Mouse (Mus musculus) neural tube, embryonic 12.5 days (tissue): ENCODE data around the gene Prkcq. TPM values are rescaled to one million over a fixed set of nuclear protein-coding genes. Genes with fewer than 3 reads are reported as not detected.

Experiments used
- ATAC-seq: fragments of 200-750 bp; cut with Nextera tagmentation; 2 replicates; pipeline ENCODE4 v1.8.0; 2017; ENCODE audit warnings: low read depth, mild to moderate bottlenecking, moderate TSS enrichment, moderate library complexity; ENCODE audit not compliant: low FRiP score
- H3K27ac ChIP-seq: fragments of 300-500 bp; sonication (generic); 2 replicates; pipeline ENCODE4 v1.5.1; 2016
- H3K27me3 ChIP-seq: fragments of 300-500 bp; sonication (generic); replicated peaks from 2 replicates; pipeline ENCODE4 v1.6.1; 2016; ENCODE audit warnings: mild to moderate bottlenecking
- H3K36me3 ChIP-seq: fragments of 300-500 bp; sonication (generic); 2 replicates; pipeline ENCODE4 v1.6.1; 2016; ENCODE audit warnings: mild to moderate bottlenecking
- H3K4me1 ChIP-seq: fragments of 300-500 bp; sonication (generic); 2 replicates; pipeline ENCODE4 v1.6.1; 2016
- H3K4me2 ChIP-seq: fragments of 300-500 bp; sonication (generic); replicated peaks from 2 replicates; pipeline ENCODE4 v1.6.1; 2016; ENCODE audit warnings: mild to moderate bottlenecking
- H3K4me3 ChIP-seq: fragments of 300-500 bp; sonication (generic); 2 replicates; pipeline ENCODE4 v1.5.1; 2016
- H3K9ac ChIP-seq: fragments of 300-500 bp; sonication (generic); 2 replicates; pipeline ENCODE4 v1.6.1; 2016; ENCODE audit warnings: mild to moderate bottlenecking
- H3K9me3 ChIP-seq: fragments of 300-500 bp; sonication (generic); 2 replicates; pipeline ENCODE4 v1.6.1; 2016; ENCODE audit warnings: mild to moderate bottlenecking
- WGBS: fragments of 180-500 bp; shearing (Covaris S2); methylation state at CpG from one replicate; pipeline ENCODE4 v1.1.7; 2016; 5-methylcytosine and 5-hydroxymethylcytosine counted together
- polyA plus RNA-seq: library from polyadenylated mRNA; unstranded; fragments of >200 nt; fragmentation: Nextera tagmentation; extraction: Ambion mirVana; gene quantifications from 2 replicates; pipeline ENCODE4 v1.2.1, GENCODE M21; 2016

Gene Prkcq
- polyA plus RNA-seq, 1 experiment from 2014 or later: 2.8 TPM

GRCm38 (mm10) chr2:11208263-11208662, 36.4 kb downstream of the Prkcq start:
- no peak overlapping the region for H3K27ac ChIP-seq
- H3K9me3 ChIP-seq: no peaks in the 10 kb centered on the region
- WGBS: 88% methylated on average over 9 of the region's 9 CpGs
- no peaks in the 10 kb centered on the region for H3K27me3 ChIP-seq
- H3K4me3 ChIP-seq: no peak overlapping the region
- H3K4me2 ChIP-seq: no peak overlapping the region
- no peak for ATAC-seq
- no peaks in the 10 kb centered on the region for H3K36me3 ChIP-seq
- no peaks in the 10 kb centered on the region for H3K4me1 ChIP-seq
- no peak overlapping the region for H3K9ac ChIP-seq

- no peak for ATAC-seq
- 87% methylated on average over 6 of the region's 6 CpGs for WGBS
These were observed 37.4 kb downstream of the Prkcq start for GRCm38 (mm10) chr2:11209335-11209734.

GRCm38 (mm10) chr2:11210241-11210916, 38.5 kb downstream of the Prkcq start:
- Histone ChIP-seq H3K4me2 (no peak overlapping the region), H3K4me3 (no peak overlapping the region), H3K9ac (no peak overlapping the region), H3K36me3 (no peaks in the 10 kb centered on the region), H3K4me1 (no peaks in the 10 kb centered on the region), H3K9me3 (no peaks in the 10 kb centered on the region), H3K27me3 (no peaks in the 10 kb centered on the region), H3K27ac (no peak overlapping the region)
- ATAC-seq: no peak
- WGBS: 81% methylated on average over 8 of the region's 8 CpGs

More at GRCm38 (mm10) chr2:11209335-11209734, 37.4 kb downstream of the Prkcq start:
- Histone ChIP-seq H3K27ac (no peak overlapping the region), H3K27me3 (no peaks in the 10 kb centered on the region), H3K4me3 (no peak overlapping the region), H3K9me3 (no peaks in the 10 kb centered on the region), H3K4me2 (no peak overlapping the region), H3K9ac (no peak overlapping the region), H3K4me1 (no peaks in the 10 kb centered on the region), H3K36me3 (no peaks in the 10 kb centered on the region)

- H3K9ac ChIP-seq: no peak overlapping the region
- no peaks in the 10 kb centered on the region for H3K9me3 ChIP-seq
- no peak overlapping the region for H3K27ac ChIP-seq
- 74% methylated on average over 7 of the region's 7 CpGs for WGBS
- no peaks in the 10 kb centered on the region for H3K4me1 ChIP-seq
- no peak overlapping the region for H3K4me2 ChIP-seq
- H3K27me3 ChIP-seq: no peaks in the 10 kb centered on the region
- no peak for ATAC-seq
- H3K4me3 ChIP-seq: no peak overlapping the region
- H3K36me3 ChIP-seq: no peaks in the 10 kb centered on the region
These were observed 40.2 kb downstream of the Prkcq start for GRCm38 (mm10) chr2:11211961-11212562.

- Histone ChIP-seq H3K9me3 (no peaks in the 10 kb centered on the region), H3K36me3 (no peaks in the 10 kb centered on the region)
These were observed 44.5 kb downstream of the Prkcq start for GRCm38 (mm10) chr2:11216421-11216820.

GRCm38 (mm10) chr2:11216847-11217246, 44.9 kb downstream of the Prkcq start:
- Histone ChIP-seq H3K4me1 (no peaks in the 10 kb centered on the region), H3K9ac (no peak overlapping the region), H3K27me3 (no peaks in the 10 kb centered on the region), H3K4me2 (no peak overlapping the region), H3K36me3 (no peaks in the 10 kb centered on the region), H3K27ac (no peak overlapping the region), H3K4me3 (no peak overlapping the region), H3K9me3 (no peaks in the 10 kb centered on the region)
- no peak for ATAC-seq
- WGBS: 81% methylated on average over 5 of the region's 5 CpGs

More at GRCm38 (mm10) chr2:11216421-11216820, 44.5 kb downstream of the Prkcq start:
- Histone ChIP-seq H3K27me3 (no peaks in the 10 kb centered on the region), H3K9ac (no peak overlapping the region), H3K27ac (no peak overlapping the region), H3K4me2 (no peak overlapping the region), H3K4me1 (no peaks in the 10 kb centered on the region), H3K4me3 (no peak overlapping the region)
- 43% methylated on average over 4 of the region's 4 CpGs for WGBS
- no peak for ATAC-seq

GRCm38 (mm10) chr2:11218122-11218521, 46.2 kb downstream of the Prkcq start:
- Histone ChIP-seq H3K4me3 (no peak overlapping the region), H3K4me1 (no peaks in the 10 kb centered on the region), H3K27me3 (no peaks in the 10 kb centered on the region), H3K4me2 (no peak overlapping the region), H3K36me3 (no peaks in the 10 kb centered on the region), H3K9ac (no peak overlapping the region), H3K27ac (no peak overlapping the region), H3K9me3 (no peaks in the 10 kb centered on the region)
- WGBS: 82% methylated on average over 5 of the region's 5 CpGs
- ATAC-seq: no peak

- no peaks in the 10 kb centered on the region for H3K9me3 ChIP-seq
- H3K9ac ChIP-seq: no peak overlapping the region
- no peak overlapping the region for H3K4me3 ChIP-seq
- no peak overlapping the region for H3K4me2 ChIP-seq
- H3K27me3 ChIP-seq: no peaks in the 10 kb centered on the region
- WGBS: 92% methylated on average over 2 of the region's 2 CpGs
- no peaks in the 10 kb centered on the region for H3K4me1 ChIP-seq
- no peak overlapping the region for H3K27ac ChIP-seq
- ATAC-seq: no peak
- H3K36me3 ChIP-seq: no peaks in the 10 kb centered on the region
These were observed 47.4 kb downstream of the Prkcq start for GRCm38 (mm10) chr2:11219262-11219661.

GRCm38 (mm10) chr2:11224808-11225484, 53.0 kb downstream of the Prkcq start:
- ATAC-seq: no peak
- H3K36me3 ChIP-seq: no peaks in the 10 kb centered on the region
- H3K27ac ChIP-seq: no peak overlapping the region
- no peak overlapping the region for H3K9ac ChIP-seq
- no peak overlapping the region for H3K4me3 ChIP-seq
- H3K4me2 ChIP-seq: no peak overlapping the region
- no peaks in the 10 kb centered on the region for H3K9me3 ChIP-seq
- no peaks in the 10 kb centered on the region for H3K27me3 ChIP-seq
- 91% methylated on average over 3 of the region's 3 CpGs for WGBS
- H3K4me1 ChIP-seq: no peaks in the 10 kb centered on the region

GRCm38 (mm10) chr2:11225485-11225876, 53.6 kb downstream of the Prkcq start:
- Histone ChIP-seq H3K36me3 (no peaks in the 10 kb centered on the region), H3K9me3 (no peaks in the 10 kb centered on the region), H3K4me3 (no peak overlapping the region), H3K27me3 (no peaks in the 10 kb centered on the region), H3K4me1 (no peaks in the 10 kb centered on the region), H3K4me2 (no peak overlapping the region), H3K9ac (no peak overlapping the region), H3K27ac (no peak overlapping the region)
- no peak for ATAC-seq
- WGBS: 77% methylated on average over 5 of the region's 5 CpGs

- H3K4me1 ChIP-seq: no peaks in the 10 kb centered on the region
- 93% methylated on average over 7 of the region's 7 CpGs for WGBS
These were observed 54.6 kb downstream of the Prkcq start for GRCm38 (mm10) chr2:11226555-11226954.

GRCm38 (mm10) chr2:11229126-11229525, 57.2 kb downstream of the Prkcq start:
- no peaks in the 10 kb centered on the region for H3K9me3 ChIP-seq
- no peak overlapping the region for H3K9ac ChIP-seq
- no peak overlapping the region for H3K4me2 ChIP-seq
- no peaks in the 10 kb centered on the region for H3K36me3 ChIP-seq
- 83% methylated on average over 2 of the region's 2 CpGs for WGBS
- ATAC-seq: no peak
- no peaks in the 10 kb centered on the region for H3K27me3 ChIP-seq
- no peak overlapping the region for H3K27ac ChIP-seq
- H3K4me3 ChIP-seq: no peak overlapping the region
- no peaks in the 10 kb centered on the region for H3K4me1 ChIP-seq

More at GRCm38 (mm10) chr2:11226555-11226954, 54.6 kb downstream of the Prkcq start:
- Histone ChIP-seq H3K27me3 (no peaks in the 10 kb centered on the region), H3K4me3 (no peak overlapping the region), H3K27ac (no peak overlapping the region), H3K9ac (no peak overlapping the region), H3K36me3 (no peaks in the 10 kb centered on the region), H3K9me3 (no peaks in the 10 kb centered on the region), H3K4me2 (no peak overlapping the region)
- no peak for ATAC-seq
